Mouse (Mus musculus) T-helper 17 cell (primary cell): Measurements from ENCODE around the gene Xrra1.

ENCODE experiments used
- in situ Hi-C, 2 experiments: fragments of 300-600 bp; cut with MboI, MseI; formaldehyde crosslinking; loops; 1 replicate in 1 of 2; 2 replicates in 1 of 2; pipeline ENCODE4 v1.15.1; 2025; ENCODE audit warnings: high pct_unique_total_duplicates in 2 of 2

Gene Xrra1

GRCm38 (mm10) chr7:99845533-99846236 lies 13.2 kb upstream of the Xrra1 start:
- in situ Hi-C loops, result loop anchor here in 1 of 2 experiments (25.0 kb wide), 2 partner anchors 1133 to 1217 kb away; partner anchors contain the start of gene Thap12

DNA sequence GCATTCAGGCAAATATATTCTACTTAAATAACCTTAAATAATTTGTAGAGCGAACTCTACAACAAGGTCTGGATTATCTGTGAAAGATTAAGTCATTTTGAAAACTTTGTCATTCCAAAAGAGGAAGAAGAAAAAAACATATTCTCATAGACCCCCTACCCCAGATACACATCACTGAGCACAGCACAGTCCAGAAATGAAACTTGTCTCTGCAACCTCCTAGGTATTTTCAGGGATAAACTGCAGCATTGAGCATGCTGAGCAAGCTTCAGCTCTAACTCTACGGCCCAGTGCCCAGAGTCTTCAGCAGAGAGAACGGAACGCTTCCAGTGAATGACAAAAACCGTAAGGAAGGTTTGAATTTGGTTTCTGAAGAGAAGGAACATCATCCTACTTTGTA lies 8.4 kb upstream of the Xrra1 start:
- in situ Hi-C loops, result no loop called here

DNA sequence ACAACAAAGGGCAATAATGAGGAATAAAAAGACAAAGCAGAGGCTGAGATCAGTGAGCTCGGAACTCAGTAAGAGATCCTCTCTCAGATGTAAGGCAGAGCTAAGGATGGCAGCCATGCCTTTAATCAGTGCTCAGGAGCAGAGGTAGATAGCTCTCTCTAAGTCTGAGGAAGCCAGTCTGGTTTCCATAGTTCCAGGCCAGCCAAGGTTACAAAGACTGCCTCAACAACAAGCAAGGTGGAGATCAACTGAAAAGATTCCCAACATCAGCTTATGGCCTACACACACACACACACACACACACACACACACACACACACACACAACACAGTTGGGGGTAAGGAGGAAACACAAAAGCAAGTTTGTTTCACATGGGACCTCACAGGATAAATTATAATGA lies 7.8 kb upstream of the Xrra1 start:
- in situ Hi-C loops, result no loop called here

DNA sequence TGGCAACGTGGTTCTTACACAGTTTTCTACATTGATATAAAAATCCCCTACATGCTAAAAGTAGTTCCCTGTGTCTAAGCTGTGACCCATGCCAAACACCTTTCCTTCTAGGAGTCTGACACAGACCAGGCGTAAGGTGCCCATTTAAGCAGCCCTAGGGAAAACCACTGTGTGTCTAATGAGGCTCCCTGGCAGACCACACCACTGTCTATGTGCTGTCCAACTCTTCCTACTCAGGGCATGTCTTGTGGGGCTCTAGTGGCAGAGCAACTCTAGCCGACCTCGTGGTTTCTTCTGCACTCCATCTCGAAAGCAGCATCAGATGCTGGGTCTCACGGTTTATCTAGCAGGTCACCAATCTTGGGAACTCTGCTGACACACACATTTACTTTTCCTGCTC lies 7.3 kb upstream of the Xrra1 start:
- in situ Hi-C loops, result no loop called here

- in situ Hi-C loops, result no loop called here
Observed at GRCm38 (mm10) chr7:99853350-99853749, 5.6 kb upstream of the Xrra1 start.

GRCm38 (mm10) chr7:99854311-99854710 lies 4.6 kb upstream of the Xrra1 start:
- in situ Hi-C loops, result no loop called here

- in situ Hi-C loops, result no loop called here
Observed at GRCm38 (mm10) chr7:99856266-99856861, 2.6 kb upstream of the Xrra1 start.

DNA sequence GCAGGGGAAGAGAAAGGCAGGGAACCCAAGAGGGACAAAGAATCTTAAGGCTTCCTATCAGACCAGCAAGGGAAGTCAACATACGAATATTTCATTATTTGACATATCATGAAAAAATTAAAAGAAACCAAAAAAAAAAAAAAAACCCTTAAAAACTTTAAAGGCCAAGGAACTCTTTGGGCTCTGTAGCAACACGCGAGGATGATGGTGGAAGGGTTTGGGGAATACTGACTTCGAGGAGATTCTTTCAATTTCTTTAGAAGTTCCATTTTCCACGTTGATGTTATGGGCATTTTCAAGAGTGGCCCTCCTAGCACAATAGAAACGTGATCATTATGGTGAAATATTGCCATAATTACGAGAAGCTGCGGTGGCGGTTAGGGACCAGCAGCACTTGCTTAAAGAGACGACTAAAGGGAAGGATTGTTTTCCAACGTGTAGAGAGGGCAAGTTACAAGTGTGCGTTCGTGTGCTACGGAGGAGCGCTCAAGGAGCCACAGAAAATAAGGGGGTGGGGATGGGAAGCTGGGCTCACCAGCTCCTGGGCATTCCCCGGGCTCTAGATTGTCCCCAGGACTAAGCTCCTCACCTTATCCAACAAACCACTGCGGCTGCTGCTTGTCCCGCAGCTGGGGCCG lies 622 bp upstream of the Xrra1 start:
- in situ Hi-C loops, result no loop called here

- in situ Hi-C loops, result loop anchor here in 1 of 2 experiments (5.0 kb wide), 1 partner anchor 36 kb away; the partner anchor contains the start of gene Neu3
Observed at GRCm38 (mm10) chr7:99863362-99863761, 4.4 kb downstream of the Xrra1 start, which contains the start of gene Spcs2. Spcs2 (minus strand) TSS chr7:99863462.

DNA sequence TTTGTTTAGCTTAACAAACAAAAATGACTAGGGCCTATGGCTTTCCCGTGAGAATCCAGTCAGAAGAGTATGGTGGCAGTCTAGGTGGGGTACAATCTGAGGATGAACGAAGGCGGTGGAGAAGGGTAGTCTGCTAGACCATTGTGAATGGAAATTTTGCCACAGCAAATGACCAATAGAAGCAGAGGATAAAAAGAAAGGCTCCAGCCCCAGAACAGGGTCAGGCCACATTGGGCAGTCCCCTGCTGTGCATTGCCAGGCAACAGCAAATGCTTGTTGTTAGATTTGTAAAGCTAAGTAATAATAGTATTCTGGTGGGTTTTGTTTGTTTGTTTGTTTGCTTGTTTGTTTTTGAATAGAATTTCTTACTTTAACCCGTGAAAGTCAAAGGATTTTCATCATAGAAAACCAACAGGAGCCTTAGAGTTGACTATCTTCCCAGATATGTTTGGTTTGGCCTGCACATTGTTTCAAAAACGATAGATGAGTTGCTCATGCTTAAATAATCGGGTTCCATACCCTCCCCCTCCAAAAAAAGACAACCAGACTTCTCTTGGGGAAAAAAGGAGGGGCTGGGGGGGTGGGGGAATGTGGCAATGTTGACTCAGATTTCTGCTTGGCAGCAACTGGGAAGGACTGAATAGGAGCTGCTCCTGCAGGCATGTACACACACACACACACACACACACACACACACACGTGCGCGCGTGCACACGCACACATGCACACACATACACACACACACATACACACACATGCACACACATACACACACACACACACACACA lies 5.5 kb downstream of the Xrra1 start:
- in situ Hi-C loops, result loop anchor here in 1 of 2 experiments (5.0 kb wide), 1 partner anchor 37 kb away; the partner anchor contains the start of gene Neu3

GRCm38 (mm10) chr7:99865219-99865618 lies 6.3 kb downstream of the Xrra1 start:
- in situ Hi-C loops, result no loop called here

GRCm38 (mm10) chr7:99869296-99869695 lies 10.4 kb downstream of the Xrra1 start:
- in situ Hi-C loops, result no loop called here

DNA sequence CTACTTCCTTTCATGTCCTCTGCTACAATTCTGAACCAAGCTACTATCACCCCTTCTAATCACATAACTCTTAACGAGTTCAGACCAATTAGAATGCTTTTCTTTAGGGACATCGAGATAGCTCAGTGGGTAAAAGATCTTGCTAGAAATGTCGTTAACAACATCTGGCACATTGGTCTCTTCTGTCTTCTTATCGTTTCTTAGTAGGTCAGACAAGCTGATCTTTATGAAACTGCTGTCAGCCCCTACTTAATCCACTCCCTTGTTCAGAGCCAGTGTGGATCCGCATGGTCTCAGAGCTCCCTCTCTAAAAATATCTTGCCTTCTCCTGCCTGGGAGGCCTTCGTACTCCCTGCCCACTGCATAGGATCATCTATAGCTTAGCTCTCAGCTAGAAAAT lies 15.0 kb downstream of the Xrra1 start:
- in situ Hi-C loops, result no loop called here

DNA sequence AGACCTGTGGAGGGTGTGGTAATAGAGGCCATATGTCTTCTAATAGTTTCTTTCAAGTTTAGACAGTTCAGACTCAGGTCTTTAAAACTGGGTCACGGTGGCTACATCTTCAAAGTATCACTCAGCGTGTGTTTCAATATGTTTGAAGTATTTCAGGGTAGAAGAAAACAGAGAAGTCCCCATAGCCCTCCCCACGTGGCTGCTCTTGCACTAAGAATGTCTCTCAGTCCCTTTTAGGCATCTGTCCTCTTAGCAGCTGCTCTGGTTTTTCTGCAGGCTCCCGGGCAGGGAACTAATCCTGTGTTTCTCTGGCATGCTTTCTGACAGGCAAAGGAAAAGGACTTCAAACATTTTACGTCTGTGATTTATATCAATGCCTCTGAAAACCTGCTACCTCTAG lies 17.0 kb downstream of the Xrra1 start:
- in situ Hi-C loops, result loop anchor here (5.0 to 25.0 kb wide), 3 partner anchors 64 to 214 kb away; no protein-coding TSS in a partner anchor

- in situ Hi-C loops, result loop anchor here (5.0 to 25.0 kb wide), 3 partner anchors 64 to 214 kb away; no protein-coding TSS in a partner anchor
Observed at GRCm38 (mm10) chr7:99876345-99876744, 17.4 kb downstream of the Xrra1 start.

GRCm38 (mm10) chr7:99878254-99878653 lies 19.3 kb downstream of the Xrra1 start:
- in situ Hi-C loops, result loop anchor here (5.0 to 25.0 kb wide), 3 partner anchors 66 to 216 kb away; no protein-coding TSS in a partner anchor

DNA sequence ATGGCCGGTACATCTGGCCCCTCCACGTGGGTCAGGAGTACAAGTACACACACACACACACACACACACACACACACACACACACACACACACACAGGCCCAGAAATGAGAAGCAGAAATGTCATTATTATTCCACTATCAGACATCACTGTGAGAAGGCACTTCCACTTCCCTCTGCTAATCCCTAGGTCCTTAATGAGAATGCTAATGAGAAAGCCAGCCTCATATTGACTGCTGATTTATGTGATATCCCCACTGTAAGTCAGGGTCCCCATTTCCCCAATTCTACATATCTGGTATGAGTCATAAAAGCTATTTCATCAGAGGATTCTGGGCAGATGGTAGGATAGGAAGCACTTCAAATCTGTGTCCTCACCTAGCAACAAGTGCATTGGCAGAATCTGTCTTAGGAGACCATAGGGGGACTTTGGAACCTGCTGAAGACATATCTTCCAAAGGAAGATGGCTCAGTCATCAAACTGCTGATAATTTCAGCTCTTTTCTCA lies 28.4 kb downstream of the Xrra1 start:
- in situ Hi-C loops, result loop anchor here in 1 of 2 experiments (25.0 kb wide), 1 partner anchor 225 kb away; no protein-coding TSS in a partner anchor

- in situ Hi-C loops, result loop anchor here in 1 of 2 experiments (25.0 kb wide), 1 partner anchor 225 kb away; no protein-coding TSS in a partner anchor
Observed at GRCm38 (mm10) chr7:99887743-99888142, 28.8 kb downstream of the Xrra1 start.

DNA sequence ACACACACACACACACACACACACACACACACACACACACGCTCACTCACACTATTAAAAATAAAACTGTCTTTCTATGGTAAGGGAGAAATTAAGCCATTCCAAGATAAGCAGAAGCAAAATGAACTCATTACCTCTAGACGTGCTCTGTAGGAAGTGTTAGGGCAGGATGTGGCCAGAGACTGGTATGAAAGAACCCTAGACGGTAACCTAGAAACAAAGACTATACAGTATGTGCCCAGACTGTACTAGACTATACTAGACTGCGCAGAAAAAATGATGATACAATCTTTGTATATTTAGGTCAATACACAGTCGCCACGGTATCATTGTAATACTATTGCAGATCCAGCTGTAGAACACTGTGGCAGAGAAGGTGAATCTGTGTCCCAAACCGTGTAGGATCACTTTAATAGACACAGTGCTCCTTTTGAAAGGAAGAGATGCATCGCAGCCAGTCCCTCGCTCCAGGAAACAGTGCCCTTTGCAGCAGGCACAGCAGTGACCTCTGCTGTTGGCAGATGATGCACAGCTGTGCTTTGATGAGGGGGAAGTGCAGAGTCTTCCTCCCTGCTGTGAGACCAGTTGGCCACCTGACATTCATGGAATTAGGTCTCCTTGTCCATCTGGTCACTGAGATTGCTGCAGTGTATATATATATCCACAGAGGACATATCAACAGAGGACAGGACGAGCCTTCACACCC lies 30.4 kb downstream of the Xrra1 start:
- in situ Hi-C loops, result loop anchor here in 1 of 2 experiments (25.0 kb wide), 1 partner anchor 227 kb away; no protein-coding TSS in a partner anchor

DNA sequence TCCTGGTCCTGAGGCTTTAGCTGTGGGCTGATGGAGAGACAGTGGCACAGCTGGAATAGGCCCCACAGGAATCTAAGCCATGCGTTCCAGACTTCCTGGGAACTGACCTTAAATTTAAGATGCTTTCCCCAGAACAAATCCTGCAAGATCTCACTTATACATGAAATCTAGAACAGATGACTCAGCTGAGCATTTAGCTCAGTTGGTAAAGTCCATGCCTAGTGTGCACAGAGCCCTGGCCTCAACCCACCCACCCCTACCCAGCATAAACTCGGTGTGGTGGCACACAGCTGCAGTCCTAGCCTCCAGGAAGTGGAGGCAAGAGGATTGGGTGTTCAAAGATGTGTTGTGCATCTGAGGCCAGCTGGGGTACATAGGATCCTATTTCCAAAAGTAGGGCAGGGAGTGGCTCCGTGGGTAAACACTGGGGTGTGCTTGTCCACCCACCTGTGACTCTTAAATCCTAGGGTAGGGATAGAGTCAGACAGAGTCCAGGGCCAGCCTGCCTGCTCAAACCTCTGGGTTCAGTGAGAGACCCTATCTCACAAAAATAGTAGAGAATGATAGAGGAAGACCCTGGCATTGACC lies 31.3 kb downstream of the Xrra1 start:
- in situ Hi-C loops, result loop anchor here (5.0 to 25.0 kb wide), 2 partner anchors 228 to 398 kb away; no protein-coding TSS in a partner anchor
